Mouse (Mus musculus) bone marrow macrophage, adult 2 months (primary cell): Measurements from ENCODE around the gene Il17c.

Experiments used
- CTCF ChIP-seq: IDR thresholded peaks from 2 replicates; pipeline ENCODE4 v1.5.1; 2012; ENCODE audit warnings: low read depth, mild to moderate bottlenecking, low read length, moderate library complexity
- POLR2A ChIP-seq: IDR thresholded peaks from 2 replicates; pipeline ENCODE4 v1.6.1; 2012; ENCODE audit warnings: mild to moderate bottlenecking, low read depth, low read length, borderline replicate concordance

- TF ChIP-seq CTCF, result no peak
- TF ChIP-seq POLR2A, result no peak
Observed at GRCm38 (mm10) chr8:122442781-122443180, 21.0 kb downstream of the Il17c start.
